Mouse (Mus musculus): ENCODE measurements around the gene Uqcrq.

The Uqcrq gene

DNA sequence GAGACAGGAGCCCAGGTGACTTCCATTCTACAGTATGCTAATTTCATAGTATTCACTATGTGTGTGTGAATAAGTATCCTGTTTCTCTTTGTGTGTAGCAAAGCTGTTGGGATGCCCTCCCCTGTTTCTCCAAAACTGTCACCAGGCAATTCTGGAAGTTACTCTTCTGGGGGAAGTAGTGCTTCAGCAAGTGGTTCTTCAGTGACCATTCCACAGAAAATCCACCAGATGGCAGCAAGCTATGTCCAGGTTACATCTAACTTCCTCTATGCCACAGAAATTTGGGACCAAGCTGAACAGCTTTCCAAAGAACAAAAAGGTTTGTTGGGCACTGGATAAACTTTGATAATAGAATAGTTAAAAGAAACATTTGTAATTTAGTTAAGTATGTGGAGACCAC lies 18.9 kb downstream of the Uqcrq start:
- no peak for DNase-seq (ENCODE audit: low spot score in 2 of 2)

DNA sequence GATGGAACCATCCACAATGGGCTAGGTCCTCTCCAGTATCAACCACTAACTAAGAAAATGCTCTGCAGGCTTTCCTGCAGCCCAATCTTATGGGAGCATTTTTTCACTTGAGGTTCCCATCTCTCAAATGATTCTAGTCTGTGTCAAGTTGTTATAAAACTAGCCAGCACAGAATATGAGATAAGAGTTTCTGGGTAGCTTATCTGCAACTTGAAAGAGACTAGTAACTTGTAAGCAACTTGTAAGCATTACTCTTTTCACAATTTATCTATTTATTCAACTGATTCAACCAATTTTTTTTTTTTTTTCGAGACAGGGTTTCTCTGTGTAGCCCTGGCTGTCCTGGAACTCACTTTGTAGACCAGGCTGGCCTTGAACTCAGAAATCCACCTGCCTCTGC lies 27.0 kb downstream of the Uqcrq start:
- no peak for DNase-seq (ENCODE audit: low spot score in 2 of 2)

DNA sequence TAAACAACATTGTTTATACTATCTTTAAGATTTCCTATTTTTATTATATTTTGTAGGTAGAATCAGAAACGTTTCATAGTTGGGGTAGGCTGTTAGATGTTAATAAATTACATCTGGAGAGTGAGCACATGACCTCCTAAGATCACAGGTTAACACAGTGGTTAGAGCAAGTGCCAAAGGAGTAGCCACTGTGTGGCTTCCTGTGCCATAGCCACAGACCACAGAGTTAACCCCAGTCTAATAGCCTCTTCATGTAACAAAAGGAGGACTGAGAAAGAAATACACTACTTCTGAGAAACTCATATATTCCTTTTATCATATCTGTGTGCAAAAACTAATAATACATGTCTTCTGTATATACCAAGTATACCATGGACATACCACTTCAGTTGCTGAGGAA lies 36.8 kb downstream of the Uqcrq start:
- no peak for DNase-seq (ENCODE audit: low spot score in 2 of 2)

DNA sequence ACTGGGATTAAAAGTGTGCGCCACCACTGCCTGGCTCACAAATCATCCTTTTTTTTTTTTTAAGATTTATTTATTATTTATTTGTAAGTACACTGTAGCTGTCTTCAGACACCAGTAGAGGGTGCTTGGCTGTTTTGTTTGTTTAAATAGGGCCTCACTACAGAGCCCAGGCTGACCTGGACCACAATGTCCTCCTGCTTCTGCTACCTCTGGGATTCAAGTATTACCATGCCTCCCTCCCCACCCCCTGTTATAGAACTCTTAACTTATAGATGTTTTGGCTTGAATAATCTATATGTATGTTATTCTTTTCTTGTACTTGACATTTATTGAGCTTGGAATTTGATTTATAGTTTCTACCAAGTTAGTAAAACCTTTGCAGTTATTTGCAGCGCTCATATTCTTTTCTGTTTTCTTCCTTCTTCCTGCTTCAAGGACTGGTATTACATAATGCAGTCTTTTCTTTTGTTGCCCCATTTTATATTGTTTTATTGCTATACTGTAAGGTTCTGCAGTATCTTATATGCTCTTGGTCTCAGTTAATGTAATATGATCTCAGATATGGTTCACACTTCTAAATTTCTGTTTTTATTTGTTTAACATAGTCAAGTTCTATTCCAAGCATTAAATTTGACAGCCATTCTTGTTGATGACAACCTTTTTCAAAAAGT lies 46.7 kb downstream of the Uqcrq start:
- no peak for DNase-seq (ENCODE audit: low spot score in 2 of 2)

DNA sequence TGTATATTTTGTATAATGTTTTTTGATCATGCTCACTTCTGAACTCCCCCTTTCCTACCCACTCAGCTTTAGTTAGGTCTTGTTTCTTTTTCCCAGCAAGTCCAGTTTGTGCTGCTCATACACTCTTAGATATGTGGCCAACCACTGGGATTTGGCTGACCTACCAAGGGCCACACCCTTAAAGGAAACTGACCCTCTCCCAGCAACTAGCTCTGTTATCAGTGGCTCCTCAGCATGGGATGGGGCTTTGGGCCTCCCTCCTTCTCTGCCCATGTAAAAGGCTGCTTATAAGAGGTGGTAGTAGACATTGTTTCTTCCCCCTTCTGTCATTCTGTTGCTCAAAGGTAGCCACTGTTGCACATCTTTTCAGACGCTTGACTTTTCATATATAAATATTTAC lies 51.7 kb downstream of the Uqcrq start:
- peak in 1 of 2 experiments; percentile 10 for DNase-seq (ENCODE audit: low spot score in 2 of 2)
